Mouse (Mus musculus) skeletal muscle tissue, postnatal 0 days (tissue): ENCODE results near the gene Gm21936. TPM values are rescaled to one million over a fixed set of nuclear protein-coding genes. Genes with fewer than 3 reads are reported as not detected.

ENCODE experiments used
- polyA plus RNA-seq: library from polyadenylated mRNA; unstranded; fragments of >200 nt; fragmentation: Nextera tagmentation; extraction: Ambion mirVana; gene quantifications from 2 replicates; pipeline ENCODE4 v1.2.1, GENCODE M21; 2015

Gm21936 gene
- polyA plus RNA-seq, result not detected in 2 replicates

GRCm38 (mm10) chr12:87795212-87795611 lies at the start of gene Gm21936:
Gene Gm21936, plus strand, starts transcription at chr12:87795512.

GRCm38 (mm10) chr12:87775655-87776054 lies 19.7 kb upstream of the Gm21936 start, which contains the start of gene Gm21319:
Gene Gm21319, minus strand, starts transcription at chr12:87775755.

DNA sequence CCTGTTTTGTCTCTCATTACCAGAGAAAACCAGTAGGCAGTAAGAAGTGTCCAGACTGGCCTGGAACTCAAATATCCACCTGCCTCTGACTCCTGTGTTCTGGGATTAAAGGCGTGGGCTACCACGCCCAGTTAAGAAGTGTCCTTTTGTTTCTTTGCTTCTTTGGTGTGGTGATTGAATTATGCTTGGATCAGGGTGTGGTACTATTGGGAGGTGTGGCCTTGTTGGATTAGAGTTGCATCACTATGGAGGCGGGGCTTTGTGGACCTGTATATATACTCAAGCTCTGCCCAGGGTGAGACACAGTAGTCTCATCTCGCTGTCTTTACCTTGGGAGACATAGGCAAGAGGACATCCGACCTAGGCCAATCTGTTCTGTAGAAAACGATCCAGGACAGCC lies 21.0 kb downstream of the Gm21936 start, which contains the start of gene BB287469:
Gene BB287469, plus strand, starts transcription at position 301 of the 400 bp plus-strand sequence.

DNA sequence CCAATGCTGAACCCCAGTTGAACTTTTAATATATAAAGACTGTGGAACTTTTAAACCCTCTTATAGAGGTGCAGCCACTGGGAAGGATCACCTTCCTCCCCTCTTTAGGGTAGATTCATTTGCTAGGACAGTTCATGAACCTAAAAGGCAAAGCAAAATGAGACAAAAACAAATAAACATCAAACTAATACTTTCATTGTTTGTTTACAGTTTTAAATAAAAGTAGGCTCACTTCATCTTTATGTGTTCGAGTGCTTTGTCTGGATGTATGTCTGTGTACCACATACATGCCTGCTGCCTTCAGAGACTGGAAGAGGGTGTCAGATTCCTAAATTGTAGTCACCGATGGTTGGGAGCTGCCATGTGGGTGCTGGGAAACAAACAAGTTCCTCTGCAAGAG lies 46.9 kb downstream of the Gm21936 start, which contains the start of gene Gm2001:
Gene Gm2001, minus strand, starts transcription at position 101 of the 400 bp plus-strand sequence.

Other genes starting within 250 kb of the Gm21936 start
- not detected in 2 replicates for gene Oog1, start 192.8 kb upstream of the Gm21936 start, polyA plus RNA-seq
- not detected in 2 replicates for gene Gm4027, start 176.6 kb upstream of the Gm21936 start, polyA plus RNA-seq
- not detected in 2 replicates for gene Gm16381, start 150.9 kb upstream of the Gm21936 start, polyA plus RNA-seq
- not detected in 2 replicates for gene Gm21319, start 19.8 kb upstream of the Gm21936 start, polyA plus RNA-seq
- not detected in 2 replicates for gene BB287469, start 21.1 kb downstream of the Gm21936 start, polyA plus RNA-seq
- not detected in 2 replicates for gene Gm2001, start 46.8 kb downstream of the Gm21936 start, polyA plus RNA-seq
- gene Gm2016, start 78.6 kb downstream of the Gm21936 start, polyA plus RNA-seq, result not detected in 2 replicates
- not detected in 2 replicates for gene Gm2022, start 99.9 kb downstream of the Gm21936 start, polyA plus RNA-seq
- gene Gm2035, start 124.3 kb downstream of the Gm21936 start, polyA plus RNA-seq, result not detected in 2 replicates
- gene Gm2042, start 158.6 kb downstream of the Gm21936 start, polyA plus RNA-seq, result not detected in 2 replicates
- not detected in 2 replicates for gene Gm2075, start 216.3 kb downstream of the Gm21936 start, polyA plus RNA-seq
- gene Gm6803, start 223.3 kb downstream of the Gm21936 start, polyA plus RNA-seq, result not detected in 2 replicates
- not detected in 2 replicates for gene Gm2056, start 231.5 kb downstream of the Gm21936 start, polyA plus RNA-seq